Mouse (Mus musculus): Measurements from ENCODE around the gene Trub2. TPM values are rescaled to one million over a fixed set of nuclear protein-coding genes. Genes with fewer than 3 reads are reported as not detected.

Trub2 gene
- polyA plus RNA-seq, 1 experiment from 2014 or later: 19.1 TPM

DNA sequence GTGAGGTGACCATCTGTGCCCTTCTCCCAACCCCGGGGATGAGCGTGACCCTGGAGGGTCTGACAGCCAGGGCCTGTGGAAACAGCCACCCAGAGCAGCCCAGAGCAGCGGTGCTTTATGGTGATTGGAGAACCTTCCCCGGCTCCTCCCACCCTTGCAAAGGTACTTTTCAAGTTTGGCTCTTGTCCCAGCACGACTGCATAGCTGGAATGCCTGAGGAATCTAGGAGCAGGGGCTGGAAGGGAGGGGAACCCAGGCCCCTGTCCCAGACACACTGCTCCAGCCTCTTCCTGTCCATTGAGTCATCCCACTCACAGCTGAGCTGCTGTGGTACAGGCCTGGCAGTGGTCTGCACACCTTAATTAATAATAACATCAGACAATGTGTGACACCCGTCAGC is 71.6 kb downstream of the Trub2 start:
- Histone ChIP-seq H3K4me1 (replicated peaks) (0 out of 2 replicates have a peak, but pooled peaks cover 9% of the 10 kb centered on the region), H3K4me2 (no peak overlapping the region), H3K4me3 (replicated peaks) (no peak overlapping the region), H3K9ac (no peak overlapping the region), H3K27me3 (no peaks in the 10 kb centered on the region), H3K27ac (peak overlapping the region; percentile 54; the same call in 1 of the 2 replicates), H3K36me3 (peaks cover 78% of the 10 kb centered on the region), H3K9me3 (replicated peaks) (no peaks in the 10 kb centered on the region)
- ATAC-seq (ENCODE audit: low read depth) (0 out of 2 replicates have a peak, but pooled peaks have one; percentile 47), DNase-seq (no peak)
- 69% methylated on average over 6 of the region's 6 CpGs for WGBS (ENCODE audit: insufficient replicate concordance)

DNA sequence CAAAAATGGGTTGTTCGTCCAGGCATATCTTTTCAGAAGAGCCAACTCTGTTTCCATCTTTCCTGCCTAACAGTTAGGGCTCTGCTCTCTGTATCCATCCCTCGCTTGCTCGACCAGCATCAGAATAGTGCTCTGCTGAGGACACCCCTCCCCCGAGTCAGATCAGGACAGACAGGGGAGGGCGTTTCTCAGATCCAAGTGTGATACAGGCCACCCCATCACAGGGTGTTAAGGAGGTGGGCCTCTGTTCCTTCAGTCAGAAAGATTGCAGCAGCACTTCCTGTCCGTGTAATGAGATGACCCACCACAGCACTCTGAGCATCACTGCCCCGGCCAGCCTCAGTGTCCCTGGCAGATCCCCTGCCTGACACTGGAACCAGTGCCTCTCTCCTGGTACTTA is 72.2 kb downstream of the Trub2 start:
- ATAC-seq (ENCODE audit: low read depth) (no peak), DNase-seq (no peak)
- Histone ChIP-seq H3K4me3 (replicated peaks) (no peak overlapping the region), H3K9ac (no peak overlapping the region), H3K36me3 (peaks cover 79% of the 10 kb centered on the region), H3K4me1 (replicated peaks) (0 out of 2 replicates have a peak, but pooled peaks cover 9% of the 10 kb centered on the region), H3K4me2 (no peak overlapping the region), H3K27ac (peak overlapping the region; percentile 54), H3K9me3 (replicated peaks) (no peaks in the 10 kb centered on the region), H3K27me3 (no peaks in the 10 kb centered on the region)
- 57% methylated on average over 7 of the region's 7 CpGs for WGBS (ENCODE audit: insufficient replicate concordance)

DNA sequence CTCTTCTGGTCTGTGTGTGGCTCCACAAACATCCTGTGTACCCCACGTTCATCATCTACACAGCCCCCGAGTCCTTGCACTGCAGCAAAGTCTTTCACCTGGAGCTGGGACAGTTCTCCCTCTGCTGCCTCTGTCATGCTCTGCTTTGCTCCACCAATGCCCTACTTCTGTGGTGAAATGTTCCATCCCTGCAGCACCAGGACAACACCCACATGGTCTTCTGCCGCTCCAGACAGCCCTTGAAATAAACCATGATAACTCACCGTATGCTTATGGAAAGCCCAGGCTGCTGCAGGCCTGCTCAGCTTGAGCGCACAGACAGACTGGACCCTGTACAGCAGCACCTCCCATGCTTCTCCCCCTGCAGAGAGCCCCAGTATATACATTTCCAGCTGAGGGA is 74.2 kb downstream of the Trub2 start:
- 83% methylated on average over 5 of the region's 5 CpGs for WGBS (ENCODE audit: insufficient replicate concordance)
- no peak for ATAC-seq (ENCODE audit: low read depth)
- Histone ChIP-seq H3K4me2 (no peak overlapping the region), H3K9me3 (replicated peaks) (no peaks in the 10 kb centered on the region), H3K27me3 (no peaks in the 10 kb centered on the region), H3K9ac (no peak overlapping the region), H3K4me1 (replicated peaks) (0 out of 2 replicates have a peak, but pooled peaks cover 9% of the 10 kb centered on the region), H3K4me3 (replicated peaks) (no peak overlapping the region), H3K36me3 (peaks cover 72% of the 10 kb centered on the region), H3K27ac (no peak overlapping the region)
- no peak for DNase-seq

DNA sequence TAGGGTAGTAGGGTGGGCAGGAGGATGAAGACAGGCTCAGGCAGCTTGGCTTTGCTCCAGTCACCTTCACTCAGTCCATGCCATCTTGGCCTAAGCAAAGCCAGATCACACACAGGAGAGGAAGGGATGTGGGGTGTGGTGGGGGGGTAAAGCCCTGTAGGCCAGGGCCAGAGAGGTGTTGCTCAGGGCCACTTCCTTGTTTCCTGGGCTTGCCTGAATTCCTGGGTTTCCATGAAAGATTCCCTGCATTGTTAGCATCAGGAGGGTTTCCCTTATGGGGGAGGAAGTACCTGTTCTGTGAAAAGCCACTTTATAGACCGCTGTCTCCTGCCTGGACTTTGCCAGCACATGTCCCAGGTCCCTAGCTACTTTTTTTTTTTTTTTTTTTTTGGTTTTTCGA is 74.8 kb downstream of the Trub2 start:
- 55% methylated on average over 2 of the region's 2 CpGs for WGBS (ENCODE audit: insufficient replicate concordance)

DNA sequence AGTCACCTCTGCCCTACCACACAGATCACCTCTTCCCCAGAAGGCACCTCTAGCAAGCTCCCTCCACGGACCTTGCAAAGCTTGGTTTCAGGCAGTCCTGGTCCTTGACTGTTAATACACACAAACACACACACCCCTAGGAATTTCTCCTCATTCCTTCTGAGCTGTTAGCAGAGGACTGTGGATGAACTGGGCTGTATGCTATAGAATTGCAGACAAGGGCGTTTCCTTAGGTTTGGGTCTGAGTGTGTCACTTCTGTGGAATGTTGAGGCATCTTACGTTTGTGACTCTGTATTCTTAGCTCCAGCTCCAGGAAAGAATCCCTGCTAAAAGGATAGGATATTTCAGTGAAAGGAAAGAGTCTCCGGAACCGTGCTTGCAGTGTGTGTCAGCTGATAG is 76.4 kb downstream of the Trub2 start:
- no peak overlapping the region for H3K9ac ChIP-seq
- no peaks in the 10 kb centered on the region for H3K27me3 ChIP-seq
- no peak overlapping the region for H3K4me2 ChIP-seq
- no peak overlapping the region for H3K4me3 ChIP-seq (replicated peaks)
- H3K4me1 ChIP-seq (replicated peaks): 0 out of 2 replicates have a peak, but pooled peaks cover 9% of the 10 kb centered on the region
- 79% methylated on average over 5 of the region's 5 CpGs for WGBS (ENCODE audit: insufficient replicate concordance)
- no peak for DNase-seq
- H3K9me3 ChIP-seq (replicated peaks): no peaks in the 10 kb centered on the region
- H3K36me3 ChIP-seq: peaks cover 75% of the 10 kb centered on the region
- ATAC-seq (ENCODE audit: low read depth): no peak
- no peak overlapping the region for H3K27ac ChIP-seq

More for the DNA sequence above, 74.8 kb downstream of the Trub2 start:
- Histone ChIP-seq H3K36me3 (peaks cover 71% of the 10 kb centered on the region), H3K27ac (no peak overlapping the region), H3K9me3 (replicated peaks) (no peaks in the 10 kb centered on the region), H3K9ac (no peak overlapping the region), H3K4me1 (replicated peaks) (0 out of 2 replicates have a peak, but pooled peaks cover 9% of the 10 kb centered on the region), H3K4me2 (no peak overlapping the region), H3K4me3 (replicated peaks) (no peak overlapping the region), H3K27me3 (no peaks in the 10 kb centered on the region)
- no peak for DNase-seq
- no peak for ATAC-seq (ENCODE audit: low read depth)

Other genes starting within 250 kb of the Trub2 start
- gene Rapgef1, start 168.8 kb downstream of the Trub2 start, polyA plus RNA-seq (2015; fragmentation: Nextera tagmentation; extraction: Ambion mirVana): 5.3 and 5.4 TPM in 2 replicates
- gene Gm13420, start 36.8 kb downstream of the Trub2 start, polyA plus RNA-seq (2015; fragmentation: Nextera tagmentation; extraction: Ambion mirVana): 0.30 TPM in 2 replicates
- gene Gm13547, start 29.2 kb downstream of the Trub2 start, polyA plus RNA-seq (2015; fragmentation: Nextera tagmentation; extraction: Ambion mirVana): not detected in 2 replicates
- gene Coq4, start 1.0 kb downstream of the Trub2 start, polyA plus RNA-seq (2015; fragmentation: Nextera tagmentation; extraction: Ambion mirVana): 15.2 and 15.6 TPM in 2 replicates
- 2.3 and 2.4 TPM in 2 replicates for gene Slc27a4, start 14.1 kb upstream of the Trub2 start, polyA plus RNA-seq (2015; fragmentation: Nextera tagmentation; extraction: Ambion mirVana)
- 9.9 and 11.4 TPM in 2 replicates for gene Urm1, start 31.6 kb upstream of the Trub2 start, polyA plus RNA-seq (2015; fragmentation: Nextera tagmentation; extraction: Ambion mirVana)
- gene Cercam, start 80.7 kb upstream of the Trub2 start, polyA plus RNA-seq (2015; fragmentation: Nextera tagmentation; extraction: Ambion mirVana): 31.1 and 39.0 TPM in 2 replicates
- gene Odf2, start 100.7 kb upstream of the Trub2 start, polyA plus RNA-seq (2015; fragmentation: Nextera tagmentation; extraction: Ambion mirVana): 39.5 and 49.9 TPM in 2 replicates
- 29.8 and 33.7 TPM in 2 replicates for gene Gle1, start 146.9 kb upstream of the Trub2 start, polyA plus RNA-seq (2015; fragmentation: Nextera tagmentation; extraction: Ambion mirVana)
- 10.9 and 11.3 TPM in 2 replicates for gene Sptan1, start 177.1 kb upstream of the Trub2 start, polyA plus RNA-seq (2015; fragmentation: Nextera tagmentation; extraction: Ambion mirVana)